In the genomic region with DNA sequence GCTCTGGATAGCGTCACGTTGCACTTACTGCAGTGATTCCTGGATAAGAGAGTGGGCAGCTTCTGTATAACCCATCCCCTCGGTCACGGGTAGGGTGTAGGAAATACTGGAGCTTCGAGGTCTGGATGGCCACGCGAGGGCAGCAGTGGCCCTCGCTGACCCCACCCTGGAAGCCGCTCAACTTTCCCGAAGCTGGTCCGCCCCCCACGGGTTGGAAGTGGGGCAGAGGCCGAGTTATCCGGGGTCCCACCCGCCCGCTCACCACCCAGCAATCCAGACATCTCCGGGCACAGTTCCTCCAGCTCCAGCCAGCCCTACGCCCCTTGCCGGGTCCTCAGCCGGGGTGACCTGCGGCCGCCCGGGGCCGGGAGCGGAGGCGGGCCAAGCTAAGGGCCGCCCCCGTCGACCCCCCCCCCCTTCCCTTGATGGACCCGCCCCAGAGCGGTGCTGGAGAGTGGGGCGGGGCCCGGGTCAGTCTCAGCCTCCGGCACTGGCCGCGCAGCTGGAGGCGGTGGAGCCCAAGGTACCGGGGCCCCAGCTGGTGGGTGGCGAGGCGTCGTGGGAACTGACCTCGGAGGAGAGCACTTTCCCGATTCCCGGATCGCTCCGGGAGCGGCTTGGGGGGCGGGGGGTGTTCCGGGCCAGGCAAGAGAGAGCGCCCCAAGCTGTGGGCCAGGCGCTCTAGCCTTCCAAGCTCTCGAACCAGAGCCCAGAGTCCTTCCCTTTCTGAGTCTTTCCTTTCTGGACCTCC, we compare ENCODE assay signal across 1 mouse cellular context.
A peak's percentile ranks its signal among the peaks of the same experiment; 100 is the strongest.
TF ChIP-seq lines count a peak whose summit lies in the region.

No protein-coding gene starts in this region.

TF ChIP-seq in C2C12, 6 proteins besides CTCF, POLR2A, EP300 and RAD21:
- peak; percentile 14 for TF ChIP-seq USF1 (IDR thresholded peaks at IDR 0.05; ENCODE audit: low read depth)
- no peak for TF ChIP-seq MAX (IDR thresholded peaks at IDR 0.05)
- no peak for TF ChIP-seq MYOG (IDR thresholded peaks at IDR 0.05; ENCODE audit: control insufficient read depth, extremely low read depth, insufficient read length)
